Mouse (Mus musculus) monocyte, adult 2 months (primary cell): ENCODE results near the gene Gm20662.
A peak's percentile ranks its signal among the peaks of the same experiment; 100 is the strongest.

Source experiments
- DNase-seq, 2 experiments: peaks; one replicate each; pipeline ENCODE4 v3.0.0; 2022; ENCODE audit warnings: low spot score in 2 of 2, low read depth in 1 of 2

Gene Gm20662

GRCm38 (mm10) chr9:107974491-107975171 is 21.5 kb upstream of the Gm20662 start:
- DNase-seq, result no peak

- peak in 1 of 2 experiments; percentile 21 for DNase-seq
These were observed 20.5 kb upstream of the Gm20662 start, which contains the start of gene Uba7 for GRCm38 (mm10) chr9:107975399-107976386. TSS of gene Uba7 (plus strand) at chr9:107975505.

GRCm38 (mm10) chr9:107978815-107979214 is 17.3 kb upstream of the Gm20662 start:
- DNase-seq, result no peak

GRCm38 (mm10) chr9:107981684-107982605 is 14.2 kb upstream of the Gm20662 start:
- no peak for DNase-seq

- DNase-seq, result peak in 1 of 2 experiments; percentile 27
These were observed 13.3 kb upstream of the Gm20662 start, which contains the start of gene Gm20661 for GRCm38 (mm10) chr9:107982681-107983346. TSS of gene Gm20661 (plus strand) at chr9:107983058.

GRCm38 (mm10) chr9:107983421-107983890 is 12.7 kb upstream of the Gm20662 start:
- DNase-seq, result no peak

GRCm38 (mm10) chr9:107984052-107984753 is 11.9 kb upstream of the Gm20662 start:
- no peak for DNase-seq

- no peak for DNase-seq
These were observed 11.4 kb upstream of the Gm20662 start for GRCm38 (mm10) chr9:107984754-107985055.

- DNase-seq, result peak in 1 of 2 experiments; percentile 72
These were observed 10.7 kb upstream of the Gm20662 start, which contains the start of gene Inka1 for GRCm38 (mm10) chr9:107985131-107986119. TSS of gene Inka1 (minus strand) at chr9:107985879.

GRCm38 (mm10) chr9:107986376-107986775 is 9.8 kb upstream of the Gm20662 start:
- DNase-seq, result peak in 1 of 2 experiments; percentile 66

- DNase-seq, result no peak
These were observed 8.2 kb upstream of the Gm20662 start for GRCm38 (mm10) chr9:107987950-107988349.

GRCm38 (mm10) chr9:107992197-107992596 is 4.0 kb upstream of the Gm20662 start, which contains the start of gene Cdhr4:
TSS of gene Cdhr4 (plus strand) at chr9:107992497.
- DNase-seq, result no peak

- DNase-seq, result no peak
These were observed 3.1 kb upstream of the Gm20662 start for GRCm38 (mm10) chr9:107993013-107993412.

GRCm38 (mm10) chr9:107994464-107994863 is 1.7 kb upstream of the Gm20662 start:
- no peak for DNase-seq

GRCm38 (mm10) chr9:107995513-107995912 is 636 bp upstream of the Gm20662 start:
- DNase-seq, result no peak

GRCm38 (mm10) chr9:108001922-108002770 is 6.0 kb downstream of the Gm20662 start, which contains the start of gene Ip6k1:
TSS of gene Ip6k1 (plus strand) at chr9:108002501.
- DNase-seq, result peak; percentile 98
